Mouse (Mus musculus): Measurements from ENCODE around the gene Cpt1b. TPM values are rescaled to one million over a fixed set of nuclear protein-coding genes. Genes with fewer than 3 reads are reported as not detected.

Cpt1b gene
- total and polyA plus RNA-seq, 3 experiments: 0.92 to 2.0 TPM; not detected in 1

DNA sequence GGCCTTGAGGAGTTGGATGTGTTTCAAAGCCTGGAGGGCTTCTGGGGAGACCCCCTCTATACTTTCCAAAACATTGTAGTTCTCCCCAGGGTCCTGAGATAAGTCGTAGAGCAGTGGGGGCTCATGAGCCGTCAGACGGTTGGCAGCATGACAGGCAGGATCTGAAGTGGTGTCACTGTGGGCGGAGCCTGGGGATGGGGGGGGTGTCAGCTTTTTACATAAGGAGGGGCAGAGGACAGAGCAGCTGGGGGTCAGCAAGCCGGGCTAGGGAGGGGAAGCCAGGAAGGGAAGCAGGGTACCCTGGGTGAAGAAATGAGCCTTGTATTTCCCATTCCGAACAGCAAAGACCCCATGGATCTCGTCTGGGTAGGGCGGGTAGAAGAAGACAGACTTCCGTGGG lies 47.7 kb upstream of the Cpt1b start:
- Histone ChIP-seq H3K36me3 (ENCODE audit: control insufficient read depth in 1 of 2, insufficient read depth in 2 of 2, low read length in 2 of 2) (no peaks in the 10 kb centered on the region), H3K4me3 (ENCODE audit: control insufficient read depth in 1 of 2, insufficient read depth in 1 of 2, low read depth in 2 of 2, low read length in 2 of 2) (no peak overlapping the region), H3K9me3 (replicated peaks; ENCODE audit: insufficient read depth, low read length) (no peaks in the 10 kb centered on the region), H3K9ac (ENCODE audit: control insufficient read depth, low read depth, low read length, poor library complexity, severe bottlenecking) (no peak overlapping the region), H3K79me2 (ENCODE audit: control insufficient read depth, insufficient read depth, low read length, poor library complexity) (no peaks in the 10 kb centered on the region; the same call in 1 of the 2 replicates), H3K4me1 (ENCODE audit: control insufficient read depth in 1 of 2, insufficient read depth in 2 of 2, low read length in 2 of 2) (peaks cover 0 to 9% of the 10 kb centered on the region in 2 experiments; a peak in 2 of 4 replicates), H3K27me3 (ENCODE audit: control insufficient read depth in 1 of 2, insufficient read depth in 2 of 2, low read length in 2 of 2) (no peaks in the 10 kb centered on the region), H3K27ac (ENCODE audit: control insufficient read depth, low read depth, low read length) (no peak overlapping the region)
- DNase-seq (ENCODE audit: low read depth, low spot score): no peak
- TF ChIP-seq MAX (IDR thresholded peaks at IDR 0.05; ENCODE audit: low read length) (no peak), CHD2 (IDR thresholded peaks at IDR 0.05; ENCODE audit: low read length) (no peak), ZKSCAN1 (IDR thresholded peaks at IDR 0.05; ENCODE audit: low read depth, low read length) (no peak), ZMIZ1 (IDR thresholded peaks at IDR 0.05; ENCODE audit: low read depth, low read length) (no peak), ELF1 (IDR thresholded peaks at IDR 0.05; ENCODE audit: low read depth, low read length) (no peak), HCFC1 (IDR thresholded peaks at IDR 0.05; ENCODE audit: low read depth, low read length) (no peak), UBTF (IDR thresholded peaks at IDR 0.05; ENCODE audit: borderline replicate concordance, insufficient read depth, low read depth, low read length) (no peak), SIN3A (IDR thresholded peaks at IDR 0.05; ENCODE audit: low read length) (no peak), JUND (IDR thresholded peaks at IDR 0.05; ENCODE audit: low read depth, low read length) (no peak), USF2 (IDR thresholded peaks at IDR 0.05; ENCODE audit: borderline replicate concordance in 1 of 2, insufficient read depth in 1 of 2, low read depth in 1 of 2, low read length in 2 of 2) (no peak), MAFK (IDR thresholded peaks at IDR 0.05; ENCODE audit: borderline replicate concordance, low read depth, low read length) (no peak), MEF2A (IDR thresholded peaks at IDR 0.05; ENCODE audit: extremely low read depth, insufficient replicate concordance, low read depth, low read length, poor library complexity, severe bottlenecking) (no peak), POLR2A (IDR thresholded peaks at IDR 0.05; ENCODE audit: control insufficient read depth in 1 of 2, insufficient read depth in 1 of 2, low read depth in 1 of 2, low read length in 2 of 2, poor library complexity in 1 of 2) (no peak), MAZ (IDR thresholded peaks at IDR 0.05; ENCODE audit: low read depth, low read length) (no peak)

DNA sequence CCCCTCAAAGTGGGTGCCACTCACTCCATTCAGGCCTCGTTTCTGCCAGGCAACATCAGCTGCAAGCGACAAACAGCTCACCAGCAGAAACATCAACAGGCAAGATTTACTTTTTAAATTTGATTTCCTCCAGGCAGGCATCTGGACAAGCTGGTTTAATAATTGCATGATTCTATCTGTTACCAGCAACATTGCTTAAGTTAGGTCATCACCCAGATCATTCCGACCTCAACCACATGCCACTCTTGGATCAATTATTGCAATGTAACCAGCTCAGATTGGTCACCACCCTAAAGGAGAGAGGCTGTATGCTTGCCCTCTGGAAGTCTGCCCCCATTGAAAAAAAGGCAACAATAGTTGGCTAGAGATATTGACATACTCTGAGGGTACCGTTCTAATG lies 45.8 kb upstream of the Cpt1b start:
- Histone ChIP-seq H3K79me2 (ENCODE audit: control insufficient read depth, insufficient read depth, low read length, poor library complexity) (no peaks in the 10 kb centered on the region; the same call in 1 of the 2 replicates), H3K4me3 (ENCODE audit: control insufficient read depth in 1 of 2, insufficient read depth in 1 of 2, low read depth in 2 of 2, low read length in 2 of 2) (no peak overlapping the region), H3K27me3 (ENCODE audit: control insufficient read depth in 1 of 2, insufficient read depth in 2 of 2, low read length in 2 of 2) (no peaks in the 10 kb centered on the region; a peak in 1 of 4 replicates), H3K36me3 (ENCODE audit: control insufficient read depth in 1 of 2, insufficient read depth in 2 of 2, low read length in 2 of 2) (no peaks in the 10 kb centered on the region), H3K9ac (ENCODE audit: control insufficient read depth, low read depth, low read length, poor library complexity, severe bottlenecking) (no peak overlapping the region), H3K27ac (ENCODE audit: control insufficient read depth, low read depth, low read length) (no peak overlapping the region), H3K9me3 (replicated peaks; ENCODE audit: insufficient read depth, low read length) (no peaks in the 10 kb centered on the region), H3K4me1 (ENCODE audit: control insufficient read depth in 1 of 2, insufficient read depth in 2 of 2, low read length in 2 of 2) (peaks cover 0 to 6% of the 10 kb centered on the region in 2 experiments; a peak in 1 of 4 replicates)
- no peak for TF ChIP-seq MEF2A (IDR thresholded peaks at IDR 0.05; ENCODE audit: extremely low read depth, insufficient replicate concordance, low read depth, low read length, poor library complexity, severe bottlenecking)
- no peak for TF ChIP-seq GATA1 (IDR thresholded peaks at IDR 0.05; ENCODE audit: low read depth, low read length)
- no peak for TF ChIP-seq POLR2A (IDR thresholded peaks at IDR 0.05; ENCODE audit: control insufficient read depth in 1 of 2, insufficient read depth in 1 of 2, low read depth in 1 of 2, low read length in 2 of 2, poor library complexity in 1 of 2)
- TF ChIP-seq MYC (IDR thresholded peaks at IDR 0.05; ENCODE audit: low read depth, low read length): no peak
- no peak for TF ChIP-seq NRF1 (IDR thresholded peaks at IDR 0.05; ENCODE audit: insufficient read depth, low read depth, low read length, poor library complexity, severe bottlenecking)
- TF ChIP-seq POLR2AphosphoS2 (IDR thresholded peaks at IDR 0.05; ENCODE audit: low read length): no peak
- no peak for TF ChIP-seq USF1 (IDR thresholded peaks at IDR 0.05; ENCODE audit: low read depth, low read length)
- TF ChIP-seq GABPA (IDR thresholded peaks at IDR 0.05; ENCODE audit: low read depth, low read length): no peak
- no peak for TF ChIP-seq ZMIZ1 (IDR thresholded peaks at IDR 0.05; ENCODE audit: low read depth, low read length)
- TF ChIP-seq ZC3H11A (IDR thresholded peaks at IDR 0.05; ENCODE audit: low read depth, low read length): no peak
- TF ChIP-seq MYB (IDR thresholded peaks at IDR 0.05; ENCODE audit: low read depth, low read length): no peak
- no peak for TF ChIP-seq BHLHE40 (IDR thresholded peaks at IDR 0.05; ENCODE audit: borderline replicate concordance, low read depth, low read length)
- TF ChIP-seq CHD1 (IDR thresholded peaks at IDR 0.05; ENCODE audit: low read depth, low read length): no peak
- no peak for TF ChIP-seq SMC3 (IDR thresholded peaks at IDR 0.05; ENCODE audit: low read depth, low read length)
- no peak for TF ChIP-seq NELFE (IDR thresholded peaks at IDR 0.05; ENCODE audit: low read depth, low read length)
- DNase-seq (ENCODE audit: low read depth, low spot score): no peak
